Mouse (Mus musculus) adrenal gland, adult 2 months (tissue): Measurements from ENCODE around the gene Scd1. TPM values are rescaled to one million over a fixed set of nuclear protein-coding genes. Genes with fewer than 3 reads are reported as not detected.
A peak's percentile ranks its signal among the peaks of the same experiment; 100 is the strongest.

ENCODE experiments used
- DNase-seq: peaks from one replicate; pipeline ENCODE4 v3.0.0; 2021
- polyA plus RNA-seq: library from polyadenylated mRNA; depleted of rRNA; stranded (reverse); fragments of >200 nt; gene quantifications from 2 replicates; pipeline ENCODE4 v1.2.3, GENCODE M21; 2012; rRNA removed
- total RNA-seq, 2 experiments: library from RNA; stranded (reverse); gene quantifications; 2 replicates each; pipeline ENCODE4 v1.2.3; 2021

The Scd1 gene
- total and polyA plus RNA-seq, 3 experiments: 1,012 to 10,217 (median 3,370) TPM

GRCm38 (mm10) chr19:44364029-44364428, 43.6 kb downstream of the Scd1 start:
- peak; percentile 54 for DNase-seq

GRCm38 (mm10) chr19:44363529-44363928, 44.1 kb downstream of the Scd1 start:
- DNase-seq: peak; percentile 83

GRCm38 (mm10) chr19:44358700-44359099, 49.0 kb downstream of the Scd1 start:
- DNase-seq: no peak

GRCm38 (mm10) chr19:44351756-44352155, 55.9 kb downstream of the Scd1 start:
- DNase-seq: no peak

GRCm38 (mm10) chr19:44349689-44350088, 58.0 kb downstream of the Scd1 start:
- DNase-seq: no peak

Other genes with a start within 250 kb of the Scd1 start
- not detected for gene Pkd2l1, start 215.4 kb downstream of the Scd1 start, total RNA-seq
- 0.02 TPM in 1 of 2 replicates, not detected in the other for gene Pkd2l1, start 215.4 kb downstream of the Scd1 start, polyA plus RNA-seq
- under 1 TPM in 1 of 2 experiments, not detected in 1; 0.09 TPM for gene Scd3, start 204.6 kb downstream of the Scd1 start, total RNA-seq
- gene Scd3, start 204.6 kb downstream of the Scd1 start, polyA plus RNA-seq: 0.10 TPM in 1 of 2 replicates, not detected in the other
- 1,000 to 10,000 TPM in 1 of 2 experiments, 100 to 1,000 TPM in 1; 845 to 1,065 TPM for gene Scd2, start 114.2 kb downstream of the Scd1 start, total RNA-seq
- 432 and 748 TPM in 2 replicates for gene Scd2, start 114.2 kb downstream of the Scd1 start, polyA plus RNA-seq
- gene Scd4, start 74.8 kb downstream of the Scd1 start, total RNA-seq: 1 to 10 TPM; 5.4 to 9.3 TPM
- gene Scd4, start 74.8 kb downstream of the Scd1 start, polyA plus RNA-seq: 0.19 and 0.29 TPM in 2 replicates
- under 1 TPM; 0.12 to 0.17 TPM for gene Wnt8b, start 85.6 kb upstream of the Scd1 start, total RNA-seq
- gene Wnt8b, start 85.6 kb upstream of the Scd1 start, polyA plus RNA-seq: 0.02 and 0.11 TPM in 2 replicates
- 1 to 10 TPM; 3.4 to 4.8 TPM for gene Sec31b, start 138.0 kb upstream of the Scd1 start, total RNA-seq
- 11.6 and 12.8 TPM in 2 replicates for gene Sec31b, start 138.0 kb upstream of the Scd1 start, polyA plus RNA-seq
- gene Gm20538, start 145.0 kb upstream of the Scd1 start, total RNA-seq: not detected
- not detected in 2 replicates for gene Gm20538, start 145.0 kb upstream of the Scd1 start, polyA plus RNA-seq
- gene Ndufb8, start 147.6 kb upstream of the Scd1 start, total RNA-seq: 100 to 1,000 TPM; 747 TPM
- gene Ndufb8, start 147.6 kb upstream of the Scd1 start, polyA plus RNA-seq: 554 and 568 TPM in 2 replicates
- 10 to 100 TPM; 21.2 to 25.7 TPM for gene Hif1an, start 155.0 kb upstream of the Scd1 start, total RNA-seq
- 7.3 and 10.6 TPM in 2 replicates for gene Hif1an, start 155.0 kb upstream of the Scd1 start, polyA plus RNA-seq